Mouse (Mus musculus) right cerebral cortex, postnatal 25 days (tissue): ENCODE measurements at regions not wholly inside any gene's neighbourhood (a gene's known extent, or its start where the extent isn't known, plus 50 kb on each side); places are given as distances from the start of the nearest gene placed in this dataset.
A peak's percentile ranks its signal among the peaks of the same experiment; 100 is the strongest.

ENCODE experiments used
- DNase-seq: peaks from one replicate; pipeline ENCODE4 v3.0.0; 2022

- DNase-seq: no peak
Measured at GRCm38 (mm10) chr9:23068101-23068791, 154.6 kb upstream of the Bmper start.

- DNase-seq: no peak
Measured at GRCm38 (mm10) chr9:23069161-23069560, 153.7 kb upstream of the Bmper start.

GRCm38 (mm10) chr9:23071006-23071405 lies 151.9 kb upstream of the Bmper start:
- no peak for DNase-seq

- DNase-seq: no peak
Measured at GRCm38 (mm10) chr9:23072741-23073140, 150.1 kb upstream of the Bmper start.

GRCm38 (mm10) chr9:23083562-23083961 lies 139.3 kb upstream of the Bmper start:
- DNase-seq: peak; percentile 31

GRCm38 (mm10) chr9:23089339-23089738 lies 133.5 kb upstream of the Bmper start:
- no peak for DNase-seq

- no peak for DNase-seq
Measured at GRCm38 (mm10) chr9:23097134-23097789, 125.6 kb upstream of the Bmper start.

- DNase-seq: no peak
Measured at GRCm38 (mm10) chr9:23101584-23101983, 121.3 kb upstream of the Bmper start.

- peak; percentile 8 for DNase-seq
Measured at GRCm38 (mm10) chr9:23101990-23102796, 120.7 kb upstream of the Bmper start.

GRCm38 (mm10) chr9:23111500-23111899 lies 111.4 kb upstream of the Bmper start:
- no peak for DNase-seq

- DNase-seq: no peak
Measured at GRCm38 (mm10) chr9:23115026-23115425, 107.8 kb upstream of the Bmper start.

- DNase-seq: no peak
Measured at GRCm38 (mm10) chr9:23115540-23115939, 107.3 kb upstream of the Bmper start.

GRCm38 (mm10) chr9:23116311-23116710 lies 106.6 kb upstream of the Bmper start:
- no peak for DNase-seq

GRCm38 (mm10) chr9:23119811-23120210 lies 103.1 kb upstream of the Bmper start:
- DNase-seq: no peak

GRCm38 (mm10) chr9:23120814-23121213 lies 102.1 kb upstream of the Bmper start:
- DNase-seq: no peak

- no peak for DNase-seq
Measured at GRCm38 (mm10) chr9:23122524-23122923, 100.4 kb upstream of the Bmper start.

GRCm38 (mm10) chr9:23123452-23123851 lies 99.4 kb upstream of the Bmper start:
- DNase-seq: no peak

- DNase-seq: no peak
Measured at GRCm38 (mm10) chr9:23125761-23126704, 96.8 kb upstream of the Bmper start.

- no peak for DNase-seq
Measured at GRCm38 (mm10) chr9:23127338-23128017, 95.4 kb upstream of the Bmper start.

- DNase-seq: no peak
Measured at GRCm38 (mm10) chr9:23128018-23128369, 94.9 kb upstream of the Bmper start.

- DNase-seq: no peak
Measured at GRCm38 (mm10) chr9:23134006-23134405, 88.9 kb upstream of the Bmper start.
